Mouse (Mus musculus): ENCODE measurements around the gene Ugt2b1. TPM values are rescaled to one million over a fixed set of nuclear protein-coding genes. Genes with fewer than 3 reads are reported as not detected.

Ugt2b1 gene
- polyA plus RNA-seq, 1 experiment from 2014 or later, result not detected

GRCm38 (mm10) chr5:86887081-86887480 is 39.2 kb downstream of the Ugt2b1 start:
- Histone ChIP-seq H3K9ac (no peak overlapping the region), H3K4me3 (no peak overlapping the region), H3K27me3 (no peaks in the 10 kb centered on the region), H3K4me1 (replicated peaks) (no peaks in the 10 kb centered on the region), H3K36me3 (no peaks in the 10 kb centered on the region), H3K4me2 (no peak overlapping the region), H3K27ac (no peak overlapping the region), H3K9me3 (no peaks in the 10 kb centered on the region)
- WGBS, result 95% methylated on average over 1 of the region's 1 CpGs
- no peak for ATAC-seq (ENCODE audit: low FRiP score)

GRCm38 (mm10) chr5:86886620-86887019 is 39.7 kb downstream of the Ugt2b1 start:
- WGBS, result 57% methylated on average over 3 of the region's 3 CpGs
- Histone ChIP-seq H3K4me1 (replicated peaks) (no peaks in the 10 kb centered on the region), H3K27ac (no peak overlapping the region), H3K4me2 (no peak overlapping the region), H3K9ac (no peak overlapping the region), H3K36me3 (no peaks in the 10 kb centered on the region), H3K4me3 (no peak overlapping the region), H3K27me3 (no peaks in the 10 kb centered on the region), H3K9me3 (no peaks in the 10 kb centered on the region)
- no peak for ATAC-seq (ENCODE audit: low FRiP score)

GRCm38 (mm10) chr5:86871877-86872276 is 54.5 kb downstream of the Ugt2b1 start:
- no peak overlapping the region for H3K9ac ChIP-seq
- H3K9me3 ChIP-seq, result no peaks in the 10 kb centered on the region
- 60% methylated on average over 1 of the region's 1 CpGs for WGBS
- H3K4me3 ChIP-seq, result no peak overlapping the region
- H3K36me3 ChIP-seq, result no peaks in the 10 kb centered on the region
- ATAC-seq (ENCODE audit: low FRiP score), result no peak
- no peaks in the 10 kb centered on the region for H3K27me3 ChIP-seq
- H3K4me1 ChIP-seq (replicated peaks), result no peaks in the 10 kb centered on the region
- H3K4me2 ChIP-seq, result no peak overlapping the region
- no peak overlapping the region for H3K27ac ChIP-seq

Other genes starting within 250 kb of the Ugt2b1 start
- gene Tmprss11e, start 180.7 kb downstream of the Ugt2b1 start, polyA plus RNA-seq (2015; fragmentation: Nextera tagmentation; extraction: Ambion mirVana), result not detected in 2 replicates
- 41.0 and 42.4 TPM in 2 replicates for gene Ythdc1, start 122.3 kb downstream of the Ugt2b1 start, polyA plus RNA-seq (2015; fragmentation: Nextera tagmentation; extraction: Ambion mirVana)
- gene Ugt2b34, start 19.6 kb downstream of the Ugt2b1 start, polyA plus RNA-seq (2015; fragmentation: Nextera tagmentation; extraction: Ambion mirVana), result 0.08 TPM in 1 of 2 replicates, not detected in the other
- gene Ugt2b35, start 74.3 kb upstream of the Ugt2b1 start, polyA plus RNA-seq (2015; fragmentation: Nextera tagmentation; extraction: Ambion mirVana), result not detected in 2 replicates
- not detected in 2 replicates for gene Ugt2b36, start 166.0 kb upstream of the Ugt2b1 start, polyA plus RNA-seq (2015; fragmentation: Nextera tagmentation; extraction: Ambion mirVana)
- gene Ugt2b5, start 213.8 kb upstream of the Ugt2b1 start, polyA plus RNA-seq (2015; fragmentation: Nextera tagmentation; extraction: Ambion mirVana), result 0.10 and 0.12 TPM in 2 replicates